Mouse (Mus musculus) ES-E14 (cell line): Measurements from ENCODE around the gene Ebf4.

Experiments
- CHD2 ChIP-seq: IDR thresholded peaks from 2 replicates; pipeline ENCODE4 v1.6.1; 2014; ENCODE audit warnings: mild to moderate bottlenecking, low read depth, low read length, inconsistent platforms
- HCFC1 ChIP-seq: IDR thresholded peaks from 2 replicates; pipeline ENCODE4 v1.6.1; 2012; ENCODE audit warnings: low read length, inconsistent platforms, borderline replicate concordance; ENCODE audit not compliant: insufficient read depth
- MAFK ChIP-seq: IDR thresholded peaks from 2 replicates; pipeline ENCODE4 v1.6.1; 2014; ENCODE audit warnings: mild to moderate bottlenecking, low read depth, low read length, inconsistent platforms; ENCODE audit not compliant: insufficient read depth
- ZC3H11A ChIP-seq: IDR thresholded peaks from 2 replicates; pipeline ENCODE4 v1.6.1; 2012; ENCODE audit warnings: low read depth, mild to moderate bottlenecking, inconsistent platforms, low read length, borderline replicate concordance
- ZNF384 ChIP-seq: IDR thresholded peaks from 2 replicates; pipeline ENCODE4 v1.6.1; 2012; ENCODE audit warnings: low read depth, low read length, inconsistent platforms

- TF ChIP-seq MAFK, result no peak
- TF ChIP-seq HCFC1, result no peak
- peak; percentile 61; the same call in 1 of the 2 replicates for TF ChIP-seq ZC3H11A
- TF ChIP-seq ZNF384, result no peak
- no peak for TF ChIP-seq CHD2
These were observed 48.1 kb upstream of the Ebf4 start for GRCm38 (mm10) chr2:130246912-130247311.
